Mouse (Mus musculus): ENCODE results near the gene Odf3l1. TPM values are rescaled to one million over a fixed set of nuclear protein-coding genes. Genes with fewer than 3 reads are reported as not detected.
"Not testable (repeated sequence)": the region's sequence is repeated elsewhere in the genome, so short reads cannot be mapped to it uniquely, and the experiment has no call there.

Odf3l1 gene
- not detected in 2 replicates for polyA plus RNA-seq (2016; fragmentation: Nextera tagmentation; extraction: Ambion mirVana)

DNA sequence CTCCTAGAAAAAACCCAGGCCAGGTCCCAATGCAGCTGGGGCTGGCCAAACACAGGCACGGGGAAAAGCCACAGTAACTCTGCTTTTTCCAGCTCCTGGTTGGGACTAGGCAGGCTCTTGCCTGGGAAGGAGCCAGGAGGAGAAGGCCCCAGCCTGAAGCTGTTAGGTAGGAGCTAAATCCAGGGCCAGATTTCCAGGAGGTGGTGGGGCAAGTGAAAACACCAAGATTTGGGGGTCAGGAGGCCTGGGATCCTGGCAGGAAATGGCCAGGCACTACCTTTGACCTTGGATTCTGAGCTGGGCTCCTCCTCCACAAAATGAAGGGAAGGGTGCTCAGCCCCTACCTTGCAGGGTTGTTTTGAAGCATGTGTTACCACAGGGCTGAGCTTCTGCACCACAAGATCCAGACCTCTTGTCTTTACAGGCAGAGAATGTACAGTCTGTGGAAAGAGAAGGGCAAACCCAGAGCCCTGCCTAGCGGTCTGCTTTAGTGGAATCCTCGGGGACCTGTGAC, at the start of gene Odf3l1:
Gene Odf3l1, minus strand, starts transcription at position 464 of the 514 bp plus-strand sequence.
- H3K4me1 ChIP-seq: peaks cover 35% of the 10 kb centered on the region
- no peaks in the 10 kb centered on the region for H3K36me3 ChIP-seq (replicated peaks)
- H3K27me3 ChIP-seq (ENCODE audit: poor library complexity, severe bottlenecking): peaks cover 61% of the 10 kb centered on the region
- no peaks in the 10 kb centered on the region for H3K9me3 ChIP-seq
- H3K27ac ChIP-seq: peak within 1 kb of the TSS; percentile 36; the same call in 1 of the 2 replicates
- WGBS: 32% methylated on average over 3 of the region's 3 CpGs
- H3K4me3 ChIP-seq: peak within 1 kb of the TSS; percentile 47
- DNase-seq (ENCODE audit: extremely low spot score, low spot score): no peak

GRCm38 (mm10) chr9:56913991-56914390, 49.5 kb upstream of the Odf3l1 start:
- WGBS: 89% methylated on average over 9 of the region's 9 CpGs
- Histone ChIP-seq H3K4me3 (no peak overlapping the region), H3K4me1 (no peaks in the 10 kb centered on the region), H3K27ac (no peak overlapping the region), H3K27me3 (ENCODE audit: poor library complexity, severe bottlenecking) (no peaks in the 10 kb centered on the region), H3K9me3 (no peaks in the 10 kb centered on the region), H3K36me3 (replicated peaks) (peaks cover 50% of the 10 kb centered on the region)
- no peak for DNase-seq (ENCODE audit: extremely low spot score, low spot score)

GRCm38 (mm10) chr9:56911017-56911416, 46.5 kb upstream of the Odf3l1 start:
- Histone ChIP-seq H3K9me3 (no peaks in the 10 kb centered on the region), H3K27ac (no peak overlapping the region), H3K4me1 (no peaks in the 10 kb centered on the region), H3K27me3 (ENCODE audit: poor library complexity, severe bottlenecking) (no peaks in the 10 kb centered on the region), H3K36me3 (replicated peaks) (peaks cover 20% of the 10 kb centered on the region), H3K4me3 (no peak overlapping the region)
- WGBS: 67% methylated on average over 1 of the region's 1 CpGs
- DNase-seq (ENCODE audit: extremely low spot score, low spot score): no peak

DNA sequence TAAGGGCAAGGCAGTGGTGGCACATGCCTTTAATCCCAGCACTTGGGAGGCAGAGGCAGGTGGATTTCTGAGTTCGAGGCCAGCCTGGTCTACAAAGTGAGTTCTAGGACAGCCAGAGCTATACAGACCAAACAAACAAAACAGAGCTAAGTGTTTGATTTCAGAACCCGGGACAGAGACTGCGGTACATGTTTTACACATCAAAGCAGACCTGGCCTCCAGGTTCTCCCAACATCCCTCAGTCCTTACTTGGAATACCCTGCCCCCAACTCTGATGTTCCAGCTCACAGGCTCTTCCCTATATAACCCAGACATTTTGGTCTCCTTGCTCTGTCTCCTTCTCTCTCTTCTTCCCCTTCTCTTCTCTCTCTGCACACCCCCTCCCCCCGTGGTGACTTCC, 45.5 kb upstream of the Odf3l1 start:
- H3K27me3 ChIP-seq (ENCODE audit: poor library complexity, severe bottlenecking); DNase-seq (ENCODE audit: extremely low spot score, low spot score); H3K27ac ChIP-seq; H3K9me3 ChIP-seq; H3K4me1 ChIP-seq; H3K4me3 ChIP-seq: not testable (repeated sequence)
- peaks cover 11% of the 10 kb centered on the region for H3K36me3 ChIP-seq (replicated peaks)
- WGBS: 59% methylated on average over 4 of the region's 4 CpGs

DNA sequence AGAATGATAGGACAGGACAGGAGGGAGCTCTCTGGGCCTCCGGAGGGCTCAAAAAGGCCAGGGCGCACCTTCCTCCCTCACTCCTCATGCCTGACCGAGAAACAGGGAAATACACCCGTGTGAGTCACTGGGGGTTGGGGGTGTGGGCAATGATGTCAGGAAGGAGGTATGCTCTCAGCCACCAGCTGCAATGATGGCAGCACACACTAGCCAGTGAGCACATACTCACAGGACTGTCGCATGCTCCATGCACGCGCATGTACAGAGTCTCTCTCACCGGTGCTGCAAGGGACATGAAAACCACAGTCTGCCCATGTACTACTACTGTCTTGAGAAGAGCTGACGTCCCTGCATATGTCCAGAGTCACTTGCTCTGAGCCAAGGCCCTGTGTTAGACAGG, 43.1 kb upstream of the Odf3l1 start:
- H3K4me1 ChIP-seq: no peaks in the 10 kb centered on the region

GRCm38 (mm10) chr9:56903662-56904061, 39.2 kb upstream of the Odf3l1 start:
- WGBS: 85% methylated on average over 3 of the region's 3 CpGs
- H3K36me3 ChIP-seq (replicated peaks): no peaks in the 10 kb centered on the region
- H3K27me3 ChIP-seq (ENCODE audit: poor library complexity, severe bottlenecking): no peaks in the 10 kb centered on the region
- no peaks in the 10 kb centered on the region for H3K9me3 ChIP-seq
- H3K27ac ChIP-seq: no peak overlapping the region
- DNase-seq (ENCODE audit: extremely low spot score, low spot score): no peak
- peaks cover 15% of the 10 kb centered on the region; the same call in 1 of the 2 replicates for H3K4me1 ChIP-seq
- H3K4me3 ChIP-seq: no peak overlapping the region

More for the DNA sequence above, 43.1 kb upstream of the Odf3l1 start:
- WGBS: 91% methylated on average over 9 of the region's 9 CpGs
- Histone ChIP-seq H3K36me3 (replicated peaks) (no peaks in the 10 kb centered on the region), H3K9me3 (no peaks in the 10 kb centered on the region), H3K27me3 (ENCODE audit: poor library complexity, severe bottlenecking) (no peaks in the 10 kb centered on the region), H3K4me3 (no peak overlapping the region), H3K27ac (no peak overlapping the region)
- DNase-seq (ENCODE audit: extremely low spot score, low spot score): no peak

DNA sequence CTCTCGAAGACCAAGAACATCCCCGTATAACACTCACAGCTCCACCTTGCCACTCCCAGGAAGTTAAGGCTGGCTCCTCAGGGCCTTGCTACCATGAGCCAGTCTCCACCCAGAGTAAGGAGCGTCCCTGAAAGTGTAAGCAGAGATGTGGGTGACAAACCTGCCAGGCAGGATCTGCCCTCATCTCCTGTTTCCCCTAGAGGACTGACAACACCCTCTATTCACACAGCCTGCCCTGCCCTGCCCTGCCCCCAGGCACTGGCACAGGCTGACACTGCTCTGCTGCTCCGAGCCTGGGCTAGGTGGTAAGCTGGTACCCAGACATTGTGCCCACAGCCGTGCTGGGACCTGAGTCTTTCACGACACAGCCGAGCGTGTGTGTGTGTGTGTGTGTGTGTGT, 36.7 kb upstream of the Odf3l1 start:
- 72% methylated on average over 8 of the region's 8 CpGs for WGBS
- H3K9me3 ChIP-seq: no peaks in the 10 kb centered on the region
- no peak for DNase-seq (ENCODE audit: extremely low spot score, low spot score)
- no peaks in the 10 kb centered on the region for H3K27me3 ChIP-seq (ENCODE audit: poor library complexity, severe bottlenecking)
- H3K36me3 ChIP-seq (replicated peaks): no peaks in the 10 kb centered on the region
- peaks cover 15% of the 10 kb centered on the region; the same call in 1 of the 2 replicates for H3K4me1 ChIP-seq
- H3K27ac ChIP-seq: no peak overlapping the region
- H3K4me3 ChIP-seq: no peak overlapping the region

DNA sequence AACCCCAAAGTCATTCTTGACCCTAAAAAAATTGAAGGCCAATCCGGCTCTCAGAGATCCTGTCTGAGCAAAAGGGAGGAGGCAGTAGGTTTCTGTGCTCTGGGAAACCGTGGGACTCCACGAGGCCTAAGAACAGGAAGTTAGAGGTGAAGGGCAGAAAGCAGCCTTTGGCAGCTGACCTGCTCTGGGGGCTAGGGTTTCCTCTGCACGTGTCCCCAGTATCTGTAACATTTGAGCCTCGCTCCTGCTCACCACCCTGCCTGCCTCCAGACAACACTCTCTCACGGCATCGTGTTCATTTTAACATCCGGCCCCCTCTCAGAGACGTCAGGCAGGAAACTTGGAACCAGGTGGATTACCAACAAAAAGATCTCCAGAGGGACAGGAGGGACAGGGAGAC, 36.1 kb upstream of the Odf3l1 start:
- H3K27ac ChIP-seq: no peak overlapping the region
- no peaks in the 10 kb centered on the region for H3K27me3 ChIP-seq (ENCODE audit: poor library complexity, severe bottlenecking)
- WGBS: 74% methylated on average over 9 of the region's 9 CpGs
- H3K9me3 ChIP-seq: no peaks in the 10 kb centered on the region
- no peak overlapping the region for H3K4me3 ChIP-seq
- peaks cover 15% of the 10 kb centered on the region; the same call in 1 of the 2 replicates for H3K4me1 ChIP-seq
- H3K36me3 ChIP-seq (replicated peaks): no peaks in the 10 kb centered on the region
- no peak for DNase-seq (ENCODE audit: extremely low spot score, low spot score)

GRCm38 (mm10) chr9:56900060-56900459, 35.6 kb upstream of the Odf3l1 start:
- H3K27me3 ChIP-seq (ENCODE audit: poor library complexity, severe bottlenecking): no peaks in the 10 kb centered on the region
- H3K4me3 ChIP-seq: no peak overlapping the region
- H3K4me1 ChIP-seq: peaks cover 15% of the 10 kb centered on the region; the same call in 1 of the 2 replicates
- no peaks in the 10 kb centered on the region for H3K36me3 ChIP-seq (replicated peaks)
- no peak for DNase-seq (ENCODE audit: extremely low spot score, low spot score)
- H3K9me3 ChIP-seq: no peaks in the 10 kb centered on the region
- H3K27ac ChIP-seq: no peak overlapping the region

- peaks cover 15% of the 10 kb centered on the region; the same call in 1 of the 2 replicates for H3K4me1 ChIP-seq
- no peak for DNase-seq (ENCODE audit: extremely low spot score, low spot score)
- no peaks in the 10 kb centered on the region for H3K9me3 ChIP-seq
- no peak overlapping the region for H3K27ac ChIP-seq
- 78% methylated on average over 11 of the region's 11 CpGs for WGBS
- H3K4me3 ChIP-seq: no peak overlapping the region
- H3K36me3 ChIP-seq (replicated peaks): no peaks in the 10 kb centered on the region
- H3K27me3 ChIP-seq (ENCODE audit: poor library complexity, severe bottlenecking): no peaks in the 10 kb centered on the region
These were observed 34.9 kb upstream of the Odf3l1 start for GRCm38 (mm10) chr9:56899409-56899808.

DNA sequence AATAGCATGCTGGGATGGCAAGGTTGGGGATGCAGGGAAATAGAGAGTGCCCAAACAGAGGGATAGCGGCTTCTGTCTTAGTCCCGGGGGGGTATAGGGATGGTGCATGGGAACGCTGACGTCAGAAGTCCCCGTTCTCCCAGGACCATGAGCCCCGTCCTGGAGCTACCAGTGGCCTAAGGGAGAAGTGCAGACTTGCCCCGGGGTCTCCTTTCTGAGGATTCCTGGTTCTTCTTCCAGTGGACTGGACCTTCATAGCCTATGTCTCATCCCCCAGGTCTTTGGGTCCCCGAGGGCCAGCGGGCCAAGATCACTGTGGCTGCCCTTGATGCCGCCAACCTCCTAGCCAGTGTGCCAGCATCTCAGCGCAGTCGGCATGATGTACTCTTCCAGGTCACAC, 32.3 kb upstream of the Odf3l1 start:
- 92% methylated on average over 12 of the region's 12 CpGs for WGBS
- no peak overlapping the region for H3K27ac ChIP-seq
- peaks cover 28% of the 10 kb centered on the region for H3K4me1 ChIP-seq
- peaks cover 15% of the 10 kb centered on the region for H3K27me3 ChIP-seq (ENCODE audit: poor library complexity, severe bottlenecking)
- no peak for DNase-seq (ENCODE audit: extremely low spot score, low spot score)
- H3K36me3 ChIP-seq (replicated peaks): no peaks in the 10 kb centered on the region
- H3K9me3 ChIP-seq: no peaks in the 10 kb centered on the region
- H3K4me3 ChIP-seq: no peak overlapping the region

- peak overlapping the region; percentile 51 for H3K27ac ChIP-seq
- no peak for DNase-seq (ENCODE audit: extremely low spot score, low spot score)
- H3K4me3 ChIP-seq: no peak overlapping the region
- WGBS: 20% methylated on average over 3 of the region's 3 CpGs
- peaks cover 24% of the 10 kb centered on the region for H3K4me1 ChIP-seq
- H3K36me3 ChIP-seq (replicated peaks): no peaks in the 10 kb centered on the region
- peaks cover 30% of the 10 kb centered on the region for H3K27me3 ChIP-seq (ENCODE audit: poor library complexity, severe bottlenecking)
- H3K9me3 ChIP-seq: no peaks in the 10 kb centered on the region
These were observed 29.5 kb upstream of the Odf3l1 start for GRCm38 (mm10) chr9:56894006-56894405.

DNA sequence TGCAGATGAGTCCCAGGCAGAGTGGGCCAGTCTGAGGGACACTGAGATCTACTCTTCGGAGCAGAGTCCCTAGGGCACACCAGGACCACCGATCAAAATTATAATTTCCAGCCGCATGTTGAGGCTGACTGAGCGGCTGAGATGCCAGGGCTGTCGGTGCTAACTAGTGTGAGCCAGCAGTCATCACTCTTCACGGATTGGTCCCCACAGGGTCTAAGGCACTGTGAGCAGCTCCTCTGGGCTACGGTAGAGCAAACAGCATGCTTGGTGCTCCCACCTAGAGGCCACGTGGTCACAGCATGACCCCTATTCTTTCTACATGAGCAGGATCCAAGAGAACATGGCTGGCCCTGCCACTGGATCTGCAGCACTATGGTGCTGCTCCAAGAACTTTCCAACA, 28.8 kb upstream of the Odf3l1 start:
- H3K4me3 ChIP-seq: no peak overlapping the region
- no peaks in the 10 kb centered on the region for H3K36me3 ChIP-seq (replicated peaks)
- H3K4me1 ChIP-seq: peaks cover 24% of the 10 kb centered on the region
- no peak for DNase-seq (ENCODE audit: extremely low spot score, low spot score)
- 66% methylated on average over 8 of the region's 8 CpGs for WGBS
- peaks cover 30% of the 10 kb centered on the region for H3K27me3 ChIP-seq (ENCODE audit: poor library complexity, severe bottlenecking)
- no peaks in the 10 kb centered on the region for H3K9me3 ChIP-seq
- H3K27ac ChIP-seq: peak overlapping the region; percentile 51

GRCm38 (mm10) chr9:56892111-56892510, 27.6 kb upstream of the Odf3l1 start:
- no peaks in the 10 kb centered on the region for H3K9me3 ChIP-seq
- 82% methylated on average over 10 of the region's 10 CpGs for WGBS
- H3K4me3 ChIP-seq: no peak overlapping the region
- no peak for DNase-seq (ENCODE audit: extremely low spot score, low spot score)
- H3K27me3 ChIP-seq (ENCODE audit: poor library complexity, severe bottlenecking): peaks cover 30% of the 10 kb centered on the region
- peaks cover 24% of the 10 kb centered on the region for H3K4me1 ChIP-seq
- H3K27ac ChIP-seq: peak overlapping the region; percentile 42; the same call in 1 of the 2 replicates
- no peaks in the 10 kb centered on the region for H3K36me3 ChIP-seq (replicated peaks)

Measured in forebrain, embryonic 10.5 days (tissue).